9 mouse cellular contexts compared by ENCODE assay signal in genomic region chr3:109171070-109171778, GRCm38 (mm10). TPM values are rescaled to one million over a fixed set of nuclear protein-coding genes. Genes with fewer than 3 reads are reported as not detected.
DNase-seq lines count a peak whose midpoint lies in the region; ATAC-seq lines count a peak whose summit lies in the region.
"Had no signal": no experiment of that assay in that cellular context is flagged by ENCODE, and none has a peak within 500 bp of the region (broad histone marks: within the 10 kb centered on the region; RNA-seq: fewer than 3 reads in every experiment).

No protein-coding gene starts in this region.

- no peak overlapping the region for H3K9ac ChIP-seq in kidney, embryonic 15.5 days
- no peak overlapping the region for H3K9ac ChIP-seq in limb, embryonic 13.5 days
- H3K9ac ChIP-seq: embryonic facial prominence, embryonic 13.5 days had no signal

- peaks cover 9% of the 10 kb centered on the region; the same call in 1 of the 2 replicates for H3K36me3 ChIP-seq in kidney, embryonic 15.5 days
- H3K36me3 ChIP-seq in limb, embryonic 13.5 days, result peaks cover 16% of the 10 kb centered on the region

- H3K4me2 ChIP-seq in kidney, embryonic 15.5 days, result no peak overlapping the region
- no peak overlapping the region for H3K4me2 ChIP-seq in limb, embryonic 13.5 days (replicated peaks)
- H3K4me2 ChIP-seq: embryonic facial prominence, embryonic 13.5 days had no signal

- H3K27ac ChIP-seq in kidney, embryonic 15.5 days, result no peak overlapping the region
- H3K27ac ChIP-seq in limb, embryonic 13.5 days, result no peak overlapping the region
- H3K27ac ChIP-seq: embryonic facial prominence, embryonic 13.5 days had no signal

- no peaks in the 10 kb centered on the region for H3K27me3 ChIP-seq in kidney, embryonic 15.5 days
- H3K27me3 ChIP-seq in limb, embryonic 13.5 days, result no peaks in the 10 kb centered on the region
- H3K27me3 ChIP-seq: embryonic facial prominence, embryonic 13.5 days had no signal

- WGBS in kidney, embryonic 15.5 days, result 27% methylated on average over 15 of the region's 15 CpGs
- WGBS in limb, embryonic 13.5 days, result 21% methylated on average over 15 of the region's 15 CpGs

- intact Hi-C loops in gastrocnemius, postnatal 36 days (cut with DNase I), result loop anchor here (1.0 kb wide), 1 partner anchor 320 kb away; no protein-coding TSS in a partner anchor

- H3K4me1 ChIP-seq in kidney, embryonic 15.5 days, result no peaks in the 10 kb centered on the region
- no peaks in the 10 kb centered on the region for H3K4me1 ChIP-seq in limb, embryonic 13.5 days
- H3K4me1 ChIP-seq: embryonic facial prominence, embryonic 13.5 days had no signal

- H3K4me3 ChIP-seq in kidney, embryonic 15.5 days (replicated peaks), result no peak overlapping the region
- H3K4me3 ChIP-seq in limb, embryonic 13.5 days, result no peak overlapping the region
- H3K4me3 ChIP-seq: embryonic facial prominence, embryonic 13.5 days had no signal

- 0 out of 2 replicates have a peak, but pooled peaks have one; percentile 70 for ATAC-seq in kidney, embryonic 15.5 days (replicated peaks; ENCODE audit: low FRiP score)
- peak; percentile 82 for ATAC-seq in limb, embryonic 13.5 days (ENCODE audit: low FRiP score, low read depth)
- peak; percentile 72 for ATAC-seq in monocyte, adult 5-6 weeks (replicated peaks; ENCODE audit: insufficient number of reproducible peaks, low FRiP score, low TSS enrichment, poor library complexity, severe bottlenecking)

- DNase-seq in B cell, adult 2 months, result peak; percentile 57 to 61
- DNase-seq in adrenal gland, adult 8-10 months, result peak; percentile 51
- DNase-seq in embryo, embryonic 11.5 days (ENCODE audit: low read depth, low spot score), result peak; percentile 46
- peak; percentile 34 to 43 for DNase-seq in gastrocnemius, postnatal 36 days
- peak; percentile 13 to 18 for DNase-seq in spleen, postnatal 36 days (ENCODE audit: low spot score in 2 of 2)

- H3K9me3 ChIP-seq in kidney, embryonic 15.5 days (replicated peaks), result no peaks in the 10 kb centered on the region
- no peaks in the 10 kb centered on the region for H3K9me3 ChIP-seq in limb, embryonic 13.5 days
- H3K9me3 ChIP-seq: embryonic facial prominence, embryonic 13.5 days had no signal

RNA-seq across cellular contexts. Expression of gene Slc25a24, which starts 48.3 kb away (rescaled TPM):
- 100 to 1,000 TPM in 1 of 4 experiments, 10 to 100 TPM in 3; 69.4 to 106 (median 84.9) TPM for total RNA-seq in adrenal gland, adult 8-10 months (2022)
- total RNA-seq in gastrocnemius, postnatal 36 days (2021), result 1 to 10 TPM; 2.5 to 3.0 TPM
- polyA plus RNA-seq in kidney, embryonic 15.5 days (2015; fragmentation: Nextera tagmentation; extraction: Ambion mirVana), result 25.3 and 26.5 TPM in 2 replicates
- polyA plus RNA-seq in limb, embryonic 13.5 days (2015; fragmentation: Nextera tagmentation; extraction: Ambion mirVana), result 45.0 and 51.0 TPM in 2 replicates
- 33.5 to 62.0 TPM (median 44.1 TPM) in 3 replicates for total RNA-seq in monocyte, adult 5-6 weeks (2017)
